Mouse (Mus musculus) MEL (cell line): Measurements from ENCODE around the gene Zscan20.

Source experiments
- CHD1 ChIP-seq: IDR thresholded peaks from 2 replicates; pipeline ENCODE4 v1.6.1; 2012; ENCODE audit warnings: low read depth, mild to moderate bottlenecking, inconsistent platforms, low read length, improper control_type of control experiment
- CHD2 ChIP-seq: IDR thresholded peaks from 2 replicates; pipeline ENCODE4 v1.6.1; 2011; ENCODE audit warnings: low read length, improper control_type of control experiment
- CTCF ChIP-seq, 3 experiments: IDR thresholded peaks in 2 of 3; conservative IDR thresholded peaks in 1 of 3; 2 replicates each; pipeline ENCODE4 v1.5.1; 2011 to 2012; ENCODE audit warnings: low read length in 3 of 3, low read depth in 2 of 3, mild to moderate bottlenecking in 2 of 3, improper control_type of control experiment in 1 of 3, inconsistent platforms in 1 of 3, mixed read lengths in 1 of 3, moderate library complexity in 1 of 3; ENCODE audit not compliant: control insufficient read depth in 1 of 3, insufficient read depth in 1 of 3, poor library complexity in 1 of 3, severe bottlenecking in 1 of 3
- EP300 ChIP-seq, 2 experiments: IDR thresholded peaks; 2 replicates each; pipeline ENCODE4 v1.6.1; 2011; ENCODE audit warnings: improper control_type of control experiment in 2 of 2, low read length in 2 of 2, low read depth in 1 of 2, mild to moderate bottlenecking in 1 of 2
- ETS1 ChIP-seq: IDR thresholded peaks from 2 replicates; pipeline ENCODE4 v1.6.1; 2012; ENCODE audit warnings: low read depth, mild to moderate bottlenecking, inconsistent platforms, low read length, improper control_type of control experiment, moderate library complexity
- MEF2A ChIP-seq: IDR thresholded peaks from 2 replicates; pipeline ENCODE4 v1.6.1; 2014; ENCODE audit warnings: low read depth, mild to moderate bottlenecking, inconsistent platforms, low read length, improper control_type of control experiment; ENCODE audit not compliant: poor library complexity, insufficient replicate concordance, severe bottlenecking; ENCODE audit errors: extremely low read depth
- POLR2A ChIP-seq, 2 experiments: IDR thresholded peaks; 2 replicates each; pipeline ENCODE4 v1.6.1; 2011 to 2012; ENCODE audit warnings: low read length in 2 of 2, mild to moderate bottlenecking in 2 of 2, control low read depth in 1 of 2, improper control_type of control experiment in 1 of 2, low read depth in 1 of 2, moderate library complexity in 1 of 2; ENCODE audit not compliant: control insufficient read depth in 1 of 2, insufficient read depth in 1 of 2, poor library complexity in 1 of 2
- RAD21 ChIP-seq: IDR thresholded peaks from 2 replicates; pipeline ENCODE4 v1.6.1; 2011; ENCODE audit warnings: mild to moderate bottlenecking, low read depth, low read length, improper control_type of control experiment
- RCOR1 ChIP-seq: IDR thresholded peaks from 2 replicates; pipeline ENCODE4 v1.6.1; 2012; ENCODE audit warnings: low read depth, mild to moderate bottlenecking, inconsistent platforms, low read length, improper control_type of control experiment
- TAL1 ChIP-seq: IDR thresholded peaks from 2 replicates; pipeline ENCODE4 v1.6.1; 2012; ENCODE audit warnings: mild to moderate bottlenecking, inconsistent platforms, low read length, moderate library complexity, mixed read lengths
- ZMIZ1 ChIP-seq: IDR thresholded peaks from 2 replicates; pipeline ENCODE4 v1.6.1; 2012; ENCODE audit warnings: low read depth, mild to moderate bottlenecking, inconsistent platforms, low read length, improper control_type of control experiment, moderate library complexity

- TF ChIP-seq CTCF (IDR thresholded peaks at IDR 0.05 in 2 of 3, conservative IDR thresholded peaks at IDR 0.05 in 1 of 3; ENCODE audit: control insufficient read depth in 1 of 3, insufficient read depth in 1 of 3, low read depth in 2 of 3, low read length in 3 of 3, poor library complexity in 1 of 3, severe bottlenecking in 1 of 3) (no peak), RCOR1 (0 out of 2 replicates have a peak, but pooled peaks have one; percentile 14), POLR2A (IDR thresholded peaks at IDR 0.05; ENCODE audit: control insufficient read depth in 1 of 2, insufficient read depth in 1 of 2, low read depth in 1 of 2, low read length in 2 of 2, poor library complexity in 1 of 2) (no peak), CHD2 (no peak), ZMIZ1 (no peak), MEF2A (no peak), ETS1 (no peak), EP300 (IDR thresholded peaks at IDR 0.05; ENCODE audit: low read depth in 1 of 2, low read length in 2 of 2) (0 out of 4 replicates have a peak, but pooled peaks of 1 of the 2 experiments have one; percentile 22), CHD1 (no peak), TAL1 (0 out of 2 replicates have a peak, but pooled peaks have one; percentile 11), RAD21 (no peak)
Measured at GRCm38 (mm10) chr4:128621109-128621508, 11.2 kb upstream of the Zscan20 start.
